Mouse (Mus musculus): ENCODE data around the gene Gata3.

DNA sequence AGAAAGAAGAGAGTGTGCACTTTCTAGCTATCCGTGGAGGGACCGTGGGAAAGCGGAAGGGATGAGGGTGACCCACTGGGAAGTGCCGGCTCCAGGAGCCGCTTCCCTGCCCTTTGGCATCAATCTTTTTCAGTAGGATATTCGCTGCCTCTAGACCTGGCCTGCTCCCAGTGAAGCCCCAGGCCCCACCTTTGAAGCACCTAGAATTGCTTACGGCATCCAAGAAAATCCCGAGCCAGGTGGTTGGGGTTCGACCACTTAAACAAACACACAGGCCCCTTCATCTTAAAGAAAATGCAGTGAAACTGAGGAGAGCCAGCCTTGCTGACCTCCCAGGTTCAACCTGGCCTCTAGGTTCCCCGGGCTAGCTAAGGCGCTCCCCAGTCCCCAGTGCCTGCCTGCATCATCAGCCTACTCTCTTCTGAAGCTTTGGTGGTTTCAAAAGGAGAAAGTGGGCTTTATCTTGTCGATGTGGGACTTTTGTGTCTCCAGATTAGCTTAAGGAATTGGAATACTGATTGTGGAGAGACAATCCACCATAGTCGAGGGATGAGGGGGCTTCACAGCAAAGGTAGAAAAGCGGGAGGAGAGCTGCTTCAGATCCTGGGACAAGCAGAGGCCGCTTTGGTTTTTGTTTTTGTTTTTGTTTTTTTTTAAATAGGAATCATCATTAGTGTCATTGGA lies 5.2 kb downstream of the Gata3 start:
- TF ChIP-seq TAL1 (conservative IDR thresholded peaks at IDR 0.05; ENCODE audit: low read depth, low read length) (no peak), CTCF (IDR thresholded peaks at IDR 0.05; ENCODE audit: low read depth, low read length) (no peak)

All from G1E (cell line).